Mouse (Mus musculus) left cerebral cortex, adult 9 months (tissue): ENCODE results near the gene Tcf12.

Experiments used
- DNase-seq, 2 experiments: peaks; one replicate each; pipeline ENCODE4 v3.0.0; 2022; ENCODE audit warnings: low spot score in 2 of 2

Gene Tcf12

DNA sequence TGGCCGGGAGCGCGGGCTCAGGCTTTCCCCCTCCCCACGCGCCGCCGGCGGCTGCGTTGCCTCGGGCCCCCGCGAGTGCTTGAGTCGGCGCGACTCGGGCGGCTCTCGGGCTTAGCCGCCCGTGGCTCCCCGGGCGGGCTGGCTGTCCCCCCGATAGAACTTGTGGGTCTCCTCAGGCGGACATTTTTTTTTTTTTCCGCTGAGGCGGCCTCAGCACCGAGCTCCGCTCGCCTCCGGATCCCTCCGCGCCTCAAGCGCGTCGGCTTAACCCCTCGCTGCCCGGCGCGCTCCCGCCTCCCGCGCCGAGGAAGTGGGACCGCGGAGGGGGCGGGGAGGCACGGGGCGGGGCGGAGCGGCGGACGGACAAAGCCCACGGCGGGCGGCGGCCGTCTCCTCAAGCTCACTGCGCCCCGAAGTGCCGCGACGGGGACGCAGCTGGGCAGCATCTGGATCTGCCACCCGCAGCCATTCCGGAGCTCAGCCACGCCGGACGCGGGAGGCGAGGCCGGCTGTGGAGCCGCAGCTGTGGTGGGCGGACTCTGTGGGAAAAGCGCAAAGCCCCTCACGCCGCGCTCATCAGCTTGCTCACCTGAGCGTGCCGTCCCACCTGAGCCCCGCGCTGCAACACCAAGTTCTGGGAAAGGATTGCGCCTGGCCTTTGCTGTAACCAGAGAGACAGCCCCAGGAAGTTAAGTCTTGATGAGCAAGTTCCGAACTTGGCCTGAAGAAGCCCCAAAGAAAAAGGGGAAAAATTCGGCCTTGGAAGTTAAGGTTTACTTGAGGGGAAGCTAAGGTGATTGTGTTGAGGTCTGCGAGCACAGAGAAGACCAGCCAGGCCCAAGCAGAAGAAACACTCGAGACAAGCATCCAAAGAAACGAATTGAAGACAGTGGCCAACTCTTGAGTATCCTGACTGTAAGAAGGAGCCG is at the start of gene Tcf12:
Gene Tcf12 (minus strand): TSS at position 250 of the 929 bp plus-strand sequence.
- DNase-seq = peak; percentile 47 to 85

DNA sequence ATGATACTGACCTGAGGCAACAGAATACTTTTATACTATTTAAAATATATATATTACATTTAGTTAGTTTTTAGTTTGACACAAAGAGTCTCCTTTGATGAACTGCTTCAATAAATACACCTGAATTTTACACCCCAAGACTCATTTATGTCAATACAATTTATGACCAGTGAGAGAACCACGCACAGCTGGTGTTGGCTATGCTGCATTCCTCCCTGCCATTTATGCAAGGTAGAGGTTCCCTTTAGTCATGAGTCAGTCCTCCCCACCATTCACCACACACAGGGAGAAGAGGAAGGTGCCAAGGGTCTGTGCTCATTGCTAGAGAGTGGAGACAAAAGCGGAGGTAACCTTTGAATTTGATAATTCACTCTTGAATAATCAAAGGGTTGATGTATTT is 46.7 kb upstream of the Tcf12 start:
- DNase-seq = no peak

DNA sequence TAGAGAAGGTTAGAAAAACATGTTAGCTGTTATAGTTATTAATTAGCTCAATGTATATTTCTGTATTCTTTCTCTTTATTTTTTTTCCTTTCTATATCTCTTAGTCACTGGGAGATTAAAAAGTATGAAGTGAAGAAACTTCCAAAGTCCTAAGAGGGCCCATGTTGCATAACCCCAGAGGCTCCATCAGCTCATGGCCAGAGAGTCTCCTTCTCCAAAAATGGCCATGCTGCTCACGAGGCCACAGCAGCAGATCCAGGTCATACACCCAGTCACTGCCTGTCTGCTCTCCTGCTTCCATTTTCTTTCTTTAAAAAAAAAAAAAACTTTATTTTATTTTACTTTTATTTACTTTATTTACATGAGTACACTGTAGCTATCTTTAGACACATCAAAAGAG is 45.4 kb upstream of the Tcf12 start:
- no peak for DNase-seq

DNA sequence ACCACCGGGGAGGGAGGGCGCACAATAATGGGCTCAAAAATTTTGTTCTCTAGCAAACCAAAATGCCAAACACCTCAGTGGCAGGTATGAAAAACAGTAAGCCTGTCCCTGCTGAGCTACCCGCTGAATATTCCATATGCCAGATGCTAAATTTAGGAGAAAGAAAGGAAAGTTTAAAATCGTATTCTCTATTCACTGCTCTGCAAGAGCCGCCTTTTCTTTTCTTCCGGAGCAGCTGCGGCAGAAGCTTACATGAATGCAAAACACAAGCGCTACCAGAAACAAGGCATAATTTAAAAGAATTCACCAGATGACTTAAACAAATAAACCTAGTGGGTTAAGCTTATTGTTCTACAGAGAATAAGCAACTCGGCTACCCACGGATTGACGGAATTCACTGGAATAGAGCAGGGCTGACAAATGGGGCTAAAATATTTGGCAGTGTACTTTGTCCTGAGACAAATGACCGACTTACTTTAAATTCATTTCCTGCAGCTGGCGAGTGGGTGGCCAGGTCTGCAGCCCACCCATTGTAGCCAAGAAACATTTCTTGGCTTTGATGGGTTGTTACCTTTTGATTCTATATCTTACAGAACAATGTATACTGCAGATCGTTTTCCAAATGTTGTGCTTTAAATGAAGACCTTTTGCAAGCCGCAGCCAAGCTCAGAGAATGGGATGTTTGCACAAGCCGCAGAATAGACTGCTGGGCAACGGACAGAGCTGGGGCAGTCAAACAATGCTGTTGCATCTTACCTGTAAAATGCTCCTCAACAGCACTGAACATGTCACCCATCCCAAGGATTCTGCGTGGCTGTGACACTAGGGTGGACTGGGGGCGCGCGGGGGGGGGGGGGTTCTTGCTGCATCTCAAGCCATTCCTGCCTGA is 43.8 kb upstream of the Tcf12 start:
- DNase-seq = peak in 1 of 2 experiments; percentile 47

DNA sequence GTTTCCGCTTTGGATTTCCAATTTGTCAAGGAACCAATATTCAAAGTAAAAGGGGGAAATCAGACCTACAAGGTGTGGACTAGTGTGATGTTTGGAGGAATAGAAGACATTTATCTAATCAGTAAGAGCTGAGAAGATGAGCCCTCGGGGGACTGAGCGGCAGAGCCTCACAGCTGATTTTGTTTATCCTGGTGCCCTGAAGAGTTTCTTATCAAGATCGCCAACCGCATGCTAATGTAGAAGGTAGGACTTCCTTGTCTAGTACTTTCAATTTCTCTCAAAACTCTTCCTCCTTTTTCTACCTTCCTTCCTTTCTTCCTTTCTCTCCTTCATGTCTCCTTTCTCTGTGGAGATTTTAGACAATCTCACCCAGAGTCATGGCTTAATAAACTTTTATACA is 32.5 kb upstream of the Tcf12 start:
- DNase-seq = no peak

DNA sequence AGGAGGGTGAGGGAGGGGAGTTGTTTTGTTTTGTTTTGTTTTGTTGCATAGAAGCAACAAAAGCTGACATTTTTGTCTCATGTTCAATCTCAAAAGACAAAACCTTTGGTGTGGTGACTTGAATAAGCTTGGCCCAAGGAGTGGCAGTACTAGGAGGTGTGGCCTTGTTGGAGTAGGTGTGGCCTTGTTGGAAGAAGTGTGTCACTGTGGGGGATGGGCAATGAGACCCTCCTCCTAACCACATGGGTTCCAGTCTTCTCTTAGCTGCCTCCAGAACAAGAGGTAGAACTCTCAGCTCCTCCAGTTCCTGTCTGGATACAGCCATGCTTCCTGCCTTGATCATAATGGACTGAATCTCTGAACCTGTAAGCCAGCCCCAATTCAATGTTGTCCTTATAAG is 26.2 kb upstream of the Tcf12 start:
- no peak for DNase-seq

DNA sequence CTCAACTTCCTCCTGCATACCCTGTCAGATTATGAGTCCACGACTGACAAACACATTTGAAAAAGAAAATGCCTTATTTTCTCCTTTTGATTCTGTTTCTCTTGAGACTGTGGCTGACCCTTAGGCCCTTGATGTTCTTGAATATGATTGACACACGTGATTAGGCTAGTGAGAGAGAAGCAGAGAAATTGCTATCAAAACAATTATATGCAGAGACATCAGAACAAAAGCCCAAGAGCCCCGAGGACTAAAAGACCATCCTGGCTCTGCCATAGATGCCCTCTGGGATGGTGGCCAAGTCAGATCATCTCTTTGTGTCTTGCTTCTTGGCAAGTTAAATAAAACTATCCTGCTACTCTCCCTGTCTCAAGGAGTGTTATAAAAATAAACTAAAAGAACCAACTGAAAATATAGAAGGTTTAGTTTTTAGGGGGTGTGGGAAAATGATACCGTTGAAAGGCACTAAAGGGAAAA is 22.1 kb upstream of the Tcf12 start:
- no peak for DNase-seq

DNA sequence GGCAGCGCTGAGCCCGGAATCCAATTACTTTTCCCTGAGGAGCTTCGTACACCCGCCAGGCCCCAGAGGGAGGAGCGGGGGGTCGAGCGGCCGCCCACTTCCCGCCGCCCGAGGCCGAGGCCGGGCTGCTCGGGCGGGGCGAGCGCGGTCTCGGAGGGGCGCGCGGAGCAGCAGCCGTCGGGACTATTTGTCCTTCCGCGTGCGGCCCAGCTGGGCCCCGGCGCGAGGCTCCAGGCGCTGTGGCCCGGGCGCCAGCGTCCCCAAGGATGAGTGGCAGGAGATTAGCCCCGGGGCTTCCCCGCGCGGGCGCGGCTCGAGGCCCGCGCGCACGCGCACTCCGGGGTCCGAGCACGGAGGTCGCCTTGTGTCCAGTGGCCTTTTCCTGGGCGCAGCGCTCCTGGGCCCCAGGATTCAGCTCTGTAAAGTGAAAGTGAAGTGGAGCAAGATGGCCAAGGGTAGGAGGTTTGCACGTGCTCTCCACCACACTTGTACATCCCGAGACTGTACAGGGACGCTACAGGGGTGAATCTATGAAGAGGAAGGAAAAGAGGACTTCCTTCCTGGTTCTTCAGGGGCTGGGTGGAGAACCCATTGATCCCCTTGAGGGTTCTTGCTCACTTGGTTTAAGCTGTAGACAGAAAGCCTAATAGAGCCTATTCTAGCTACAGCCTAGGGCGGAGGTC is 21.6 kb upstream of the Tcf12 start:
- peak; percentile 61 to 79 for DNase-seq

DNA sequence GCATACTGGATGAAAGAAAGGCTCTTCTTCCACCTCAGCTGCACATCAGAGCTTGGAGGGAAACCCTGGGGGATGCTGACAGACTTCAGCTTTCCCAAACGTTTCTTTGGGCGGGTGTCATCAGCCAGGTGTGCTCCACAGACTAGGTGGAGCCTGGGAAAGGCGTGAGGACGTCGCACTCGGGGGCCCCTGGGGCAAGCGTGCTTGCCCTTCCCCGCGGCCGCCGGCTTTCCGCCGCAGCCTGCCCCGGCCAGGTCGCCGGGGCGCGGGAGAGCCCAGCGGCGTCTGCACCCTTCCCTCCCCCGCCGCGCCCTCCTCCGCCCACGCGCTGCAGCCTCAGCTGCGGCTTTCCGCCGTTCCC is 21.0 kb upstream of the Tcf12 start:
- peak in 1 of 2 experiments; percentile 25 for DNase-seq

DNA sequence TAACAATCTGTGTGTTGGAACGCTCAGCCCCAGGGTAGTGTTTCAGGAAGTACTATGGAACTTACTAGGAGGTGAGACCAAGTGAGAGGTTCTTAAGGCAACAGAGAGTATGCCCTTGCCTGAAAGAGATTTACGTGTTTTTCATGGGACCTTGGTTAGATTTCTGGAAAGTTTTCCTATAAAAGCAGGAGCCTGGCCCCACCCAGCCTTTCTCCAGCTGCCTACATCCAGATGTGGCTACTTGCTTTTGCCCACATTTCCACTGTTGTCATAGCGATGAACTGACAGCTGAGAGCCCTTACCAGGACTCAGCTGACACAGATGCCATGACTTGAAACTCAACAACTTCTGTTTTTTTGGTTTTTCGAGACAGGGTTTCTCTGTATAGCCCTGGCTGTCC is 18.2 kb upstream of the Tcf12 start:
- no peak for DNase-seq

DNA sequence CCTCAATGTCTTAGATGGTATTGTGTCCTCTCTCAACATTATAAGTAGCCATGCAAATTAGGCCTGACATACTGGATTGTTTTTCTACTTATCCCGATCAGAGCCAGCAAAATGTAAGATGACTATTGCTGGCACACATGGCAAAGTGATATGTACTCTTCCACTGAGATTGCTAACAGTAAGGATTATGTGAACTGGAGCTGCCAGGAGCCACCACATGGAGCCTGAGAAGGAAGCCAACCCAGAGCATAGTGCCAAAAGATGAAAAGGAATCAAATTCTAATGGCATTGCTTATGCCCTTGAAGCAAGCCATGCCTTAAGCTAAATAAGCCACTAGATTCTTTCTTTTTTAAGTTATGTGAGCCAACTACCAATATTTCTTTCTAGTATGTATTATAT is 13.8 kb upstream of the Tcf12 start:
- no peak for DNase-seq

DNA sequence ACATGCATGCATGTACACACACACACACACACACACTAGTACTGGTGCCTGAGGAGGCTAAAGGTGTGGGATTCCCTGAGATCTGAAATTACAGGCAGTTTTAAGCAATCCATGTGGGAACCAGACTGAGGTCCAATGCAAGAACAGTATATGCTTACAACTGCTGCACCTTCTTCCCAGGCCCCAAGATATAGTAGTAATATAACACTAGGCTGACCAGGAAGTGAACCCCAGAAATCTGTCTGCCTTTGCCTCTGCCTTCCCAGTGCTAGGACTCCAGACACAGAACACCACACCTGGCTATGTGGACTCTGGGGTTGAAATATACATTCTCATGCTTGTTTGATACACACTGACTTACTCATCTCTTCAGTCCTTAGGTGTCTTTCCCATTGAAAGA is 6.8 kb upstream of the Tcf12 start:
- no peak for DNase-seq

DNA sequence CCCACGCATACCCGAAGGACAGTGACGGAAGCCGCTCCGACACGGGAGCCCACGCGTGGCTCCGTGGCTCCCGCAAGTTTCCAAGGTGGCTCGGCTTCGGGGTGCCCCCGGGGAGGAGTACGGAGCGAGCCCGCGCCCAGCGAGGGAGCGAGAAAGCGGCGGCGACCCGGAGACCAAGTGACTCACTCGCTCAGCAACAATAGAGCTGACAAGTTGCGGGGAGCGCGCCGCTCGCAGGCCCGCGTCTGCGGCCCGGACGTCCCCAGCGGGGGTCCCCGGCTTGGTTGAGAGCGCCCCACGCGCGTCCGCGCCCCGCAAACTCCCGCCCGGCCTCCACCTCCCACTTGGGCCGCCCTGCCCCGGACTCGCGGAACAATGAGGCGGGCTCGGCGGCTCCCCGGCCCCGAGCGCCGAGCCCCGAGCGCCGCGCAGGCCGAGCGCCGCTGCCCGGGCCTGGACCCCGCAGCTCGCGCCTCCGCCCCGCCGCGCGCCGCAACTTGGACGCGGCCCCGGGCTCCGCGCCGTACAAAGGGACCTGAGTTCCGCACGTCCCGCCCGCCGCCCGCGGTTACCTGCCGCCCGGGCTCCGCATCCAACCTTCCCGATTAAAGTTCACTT is 558 bp downstream of the Tcf12 start:
- peak in 1 of 2 experiments; percentile 37 for DNase-seq

DNA sequence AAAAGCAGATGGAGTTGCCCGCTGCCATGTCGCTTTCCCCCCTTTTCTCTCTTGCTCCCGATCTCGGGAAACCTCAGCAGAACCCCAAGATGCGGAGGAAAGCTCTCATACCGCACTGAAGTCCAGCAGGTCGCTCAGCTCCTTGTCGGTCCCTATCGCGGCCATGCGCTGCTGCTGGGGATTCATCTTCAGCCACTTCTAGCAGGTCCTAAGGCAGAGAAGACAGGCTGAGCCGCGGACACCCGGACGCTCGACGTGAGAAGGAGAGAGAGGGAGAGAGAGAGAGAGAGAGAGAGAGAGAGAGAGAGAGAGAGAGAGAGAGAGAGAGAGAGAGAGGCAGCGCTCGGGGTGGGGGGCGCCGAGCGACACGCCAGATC is 1.1 kb downstream of the Tcf12 start:
- DNase-seq = peak in 1 of 2 experiments; percentile 20

DNA sequence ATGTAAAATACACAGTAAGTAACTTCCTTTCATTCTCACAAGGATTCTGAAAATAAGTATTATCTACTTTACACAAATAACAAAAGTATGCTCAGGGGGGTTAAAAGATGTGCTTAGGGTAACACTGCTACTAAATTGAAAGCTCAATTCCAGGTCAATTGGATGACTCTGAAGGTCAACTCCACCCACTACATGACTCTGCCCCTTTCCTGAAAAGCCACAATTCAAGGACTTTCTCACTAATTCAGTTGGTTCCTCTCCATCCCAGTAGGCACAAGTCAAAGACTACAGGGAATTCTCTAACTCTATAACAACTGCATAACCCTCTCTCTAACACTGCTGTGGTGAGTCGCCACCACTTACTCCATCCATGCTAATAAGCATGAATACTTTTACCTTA is 8.2 kb downstream of the Tcf12 start:
- DNase-seq = no peak

DNA sequence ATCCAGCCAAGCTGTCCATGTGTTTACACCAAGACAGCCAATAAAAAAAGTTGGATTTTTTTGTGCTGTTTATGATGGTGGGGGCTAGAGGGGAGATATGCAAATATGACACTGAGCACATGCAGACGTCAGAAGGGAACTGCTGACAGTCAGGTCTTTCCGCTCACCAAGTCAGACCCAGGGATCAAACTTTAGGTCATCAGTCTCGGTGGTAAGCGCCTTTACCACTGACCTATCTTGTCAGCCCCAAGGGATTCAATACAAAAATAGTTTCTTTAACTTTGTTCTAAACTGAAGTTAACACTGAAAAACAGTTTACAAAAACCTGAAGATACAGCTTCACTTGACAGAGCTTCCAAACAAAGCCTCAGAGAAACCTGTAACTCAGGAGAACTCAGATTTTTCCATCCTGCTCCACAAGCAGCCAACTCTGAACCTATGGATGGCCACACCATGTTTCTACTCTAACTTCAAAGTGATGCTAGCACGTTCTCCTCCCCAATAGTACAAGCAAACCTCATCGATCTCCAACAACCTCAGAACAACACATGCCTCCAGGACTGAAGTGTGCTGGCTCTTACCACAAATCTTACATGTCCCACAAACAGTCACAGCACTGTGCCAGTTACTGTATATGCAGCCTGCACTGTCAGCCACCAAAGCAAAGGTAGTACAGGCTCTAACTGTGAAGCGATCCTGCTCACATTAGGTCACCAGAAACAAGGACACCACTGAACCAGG is 11.6 kb downstream of the Tcf12 start:
- DNase-seq = no peak

DNA sequence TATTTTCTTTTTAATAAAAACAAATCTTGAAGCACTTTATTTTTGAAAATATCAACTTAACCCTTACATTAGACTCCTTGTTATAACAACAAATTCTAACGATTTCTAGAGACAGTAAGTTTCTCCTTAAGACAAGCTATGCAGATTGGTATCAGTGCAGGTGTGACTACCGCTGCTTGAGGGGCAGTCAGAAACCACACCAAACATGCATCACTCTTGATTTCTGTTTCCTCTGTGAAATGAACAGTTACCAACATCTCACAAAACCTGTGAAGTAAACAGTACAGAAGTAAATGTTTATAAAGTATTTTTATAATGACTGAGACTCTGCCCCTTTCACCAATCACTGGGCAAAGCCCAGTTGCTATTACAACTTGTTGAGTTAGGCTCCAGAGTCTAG is 13.6 kb downstream of the Tcf12 start:
- no peak for DNase-seq

DNA sequence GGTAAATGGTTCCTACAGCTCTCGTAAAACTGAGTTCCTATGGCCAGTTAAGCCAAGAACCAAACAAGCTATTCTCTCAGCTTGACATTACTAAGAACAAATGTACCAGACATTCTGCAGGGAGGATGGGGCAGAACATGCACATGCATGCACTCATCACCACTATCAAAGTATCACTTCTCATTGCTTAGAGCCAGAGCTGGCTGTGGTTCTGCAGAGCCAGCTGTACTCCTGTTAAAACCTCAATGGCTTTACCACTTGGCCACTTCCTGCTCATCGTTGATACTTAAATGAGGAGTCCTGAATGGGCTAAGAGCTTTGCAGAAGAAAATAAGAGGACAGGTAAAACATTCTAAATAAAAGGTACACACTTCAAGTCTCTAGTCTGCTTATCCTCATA is 14.6 kb downstream of the Tcf12 start:
- DNase-seq = no peak

DNA sequence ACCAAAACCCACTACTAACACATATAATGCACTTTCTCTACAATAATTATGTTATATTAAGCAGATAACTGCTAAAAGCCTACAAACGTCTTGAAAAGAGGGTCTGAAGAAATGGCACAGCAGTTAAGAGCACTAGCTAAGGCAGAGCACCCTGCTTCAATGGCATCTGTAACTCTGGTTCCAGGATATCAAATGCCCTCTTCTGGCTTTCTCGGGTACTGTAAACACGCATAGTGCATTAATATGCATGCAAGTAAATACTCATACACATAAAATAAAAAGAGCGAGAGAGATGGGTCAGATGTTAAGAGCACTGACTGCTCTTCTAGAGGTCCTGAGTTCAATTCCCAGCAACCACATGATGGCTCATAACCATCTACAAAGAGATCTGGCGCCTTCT is 17.0 kb downstream of the Tcf12 start:
- no peak for DNase-seq

DNA sequence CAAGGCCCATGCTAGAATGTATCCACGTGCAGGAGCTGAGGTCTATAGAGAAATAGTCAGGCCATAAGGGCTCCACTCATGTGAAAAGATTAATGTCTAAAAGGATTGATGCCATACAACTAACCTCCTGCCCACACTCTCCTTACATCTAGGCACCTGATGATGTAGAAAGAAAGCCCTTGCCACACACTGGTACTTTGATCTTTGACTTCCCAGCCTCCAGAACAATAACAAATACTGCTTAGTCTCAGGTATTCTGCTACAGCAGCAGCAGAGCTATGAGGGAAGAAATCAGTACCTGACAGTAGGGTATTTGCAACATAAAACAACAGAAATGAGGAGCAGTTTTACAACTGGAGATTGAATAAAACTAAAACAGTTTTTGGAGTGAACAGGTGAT is 19.5 kb downstream of the Tcf12 start:
- DNase-seq = no peak
